Mouse (Mus musculus) heart, postnatal 10 days (tissue): Measurements from ENCODE around the gene Cast. TPM values are rescaled to one million over a fixed set of nuclear protein-coding genes. Genes with fewer than 3 reads are reported as not detected.

Experiments used
- DNase-seq, 2 experiments: peaks; one replicate each; pipeline ENCODE4 v3.0.0; 2021
- intact Hi-C: fragments of 180-260 bp; cut with DNase I; formaldehyde crosslinking; loops from one replicate; pipeline ENCODE4 v1.15.1; 2025
- total RNA-seq, 2 experiments: library from RNA; stranded (reverse); gene quantifications; 2 replicates each; pipeline ENCODE4 v1.2.3; 2021

The Cast gene
- total RNA-seq, 2 experiments from 2014 or later, result 107 to 108 TPM

GRCm38 (mm10) chr13:74719002-74719401 is 89.6 kb downstream of the Cast start:
- intact Hi-C loops, result no loop called here
- no peak for DNase-seq

GRCm38 (mm10) chr13:74696225-74696624 is 112.4 kb downstream of the Cast start:
- intact Hi-C loops, result no loop called here
- DNase-seq, result no peak

GRCm38 (mm10) chr13:74695497-74696193 is 113.0 kb downstream of the Cast start:
- DNase-seq, result no peak
- intact Hi-C loops, result no loop called here

Other genes with a start within 250 kb of the Cast start
- 10 to 100 TPM; 42.9 to 47.0 TPM for gene Erap1, start 169.2 kb downstream of the Cast start, total RNA-seq